Mouse (Mus musculus) embryo, embryonic 9.5 days (tissue): ENCODE measurements at regions not wholly inside any gene's neighbourhood (a gene's known extent, or its start where the extent isn't known, plus 50 kb on each side); places are given as distances from the start of the nearest gene placed in this dataset.

Experiments
- DNase-seq: peaks from one replicate; pipeline ENCODE4 v3.0.0-alpha.2; 2017; ENCODE audit errors: extremely low spot score

- DNase-seq = no peak
Measured at GRCm38 (mm10) chr8:18536059-18536458, 442.0 kb downstream of the Defb40 start.

- no peak for DNase-seq
Measured at GRCm38 (mm10) chr8:18528120-18528519, 449.9 kb downstream of the Defb40 start.

GRCm38 (mm10) chr8:18512409-18512808 is 465.6 kb downstream of the Defb40 start:
- no peak for DNase-seq

GRCm38 (mm10) chr8:18506158-18507022 is 471.7 kb downstream of the Defb40 start:
- no peak for DNase-seq

GRCm38 (mm10) chr8:18490620-18491019 is 487.4 kb downstream of the Defb40 start:
- no peak for DNase-seq

- no peak for DNase-seq
Measured at GRCm38 (mm10) chr8:18480081-18480480, 498.0 kb downstream of the Defb40 start.

GRCm38 (mm10) chr8:18478166-18478565 is 499.9 kb downstream of the Defb40 start:
- no peak for DNase-seq

- DNase-seq = no peak
Measured at GRCm38 (mm10) chr8:18467511-18467910, 510.5 kb downstream of the Defb40 start.

GRCm38 (mm10) chr8:18460609-18461008 is 517.4 kb downstream of the Defb40 start:
- DNase-seq = no peak

- DNase-seq = no peak
Measured at GRCm38 (mm10) chr8:18457470-18457869, 520.6 kb downstream of the Defb40 start.

GRCm38 (mm10) chr8:18449015-18449414 is 529.0 kb downstream of the Defb40 start:
- no peak for DNase-seq

- no peak for DNase-seq
Measured at GRCm38 (mm10) chr8:18442212-18442611, 535.8 kb downstream of the Defb40 start.

- DNase-seq = no peak
Measured at GRCm38 (mm10) chr8:18422846-18423245, 555.2 kb downstream of the Defb40 start.

- no peak for DNase-seq
Measured at GRCm38 (mm10) chr8:18412470-18412869, 565.6 kb downstream of the Defb40 start.

GRCm38 (mm10) chr8:18406446-18406845 is 571.6 kb downstream of the Defb40 start:
- peak; percentile 12 for DNase-seq

GRCm38 (mm10) chr8:18388353-18388752 is 589.7 kb downstream of the Defb40 start:
- peak; percentile 66 for DNase-seq

- peak; percentile 8 for DNase-seq
Measured at GRCm38 (mm10) chr8:18381615-18382178, 596.4 kb downstream of the Defb40 start.

- DNase-seq = no peak
Measured at GRCm38 (mm10) chr8:18348716-18349115, 629.3 kb downstream of the Defb40 start.

GRCm38 (mm10) chr8:18346248-18346647 is 631.8 kb downstream of the Defb40 start:
- no peak for DNase-seq

- DNase-seq = peak; percentile 42
Measured at GRCm38 (mm10) chr8:18345322-18345721, 632.7 kb downstream of the Defb40 start.

- DNase-seq = no peak
Measured at GRCm38 (mm10) chr8:18344838-18345237, 633.2 kb downstream of the Defb40 start.

- DNase-seq = no peak
Measured at GRCm38 (mm10) chr8:18335576-18335975, 642.5 kb downstream of the Defb40 start.

- DNase-seq = no peak
Measured at GRCm38 (mm10) chr8:18328521-18328920, 649.5 kb downstream of the Defb40 start.
